Mouse (Mus musculus): ENCODE measurements around the gene Tent5b.

DNA sequence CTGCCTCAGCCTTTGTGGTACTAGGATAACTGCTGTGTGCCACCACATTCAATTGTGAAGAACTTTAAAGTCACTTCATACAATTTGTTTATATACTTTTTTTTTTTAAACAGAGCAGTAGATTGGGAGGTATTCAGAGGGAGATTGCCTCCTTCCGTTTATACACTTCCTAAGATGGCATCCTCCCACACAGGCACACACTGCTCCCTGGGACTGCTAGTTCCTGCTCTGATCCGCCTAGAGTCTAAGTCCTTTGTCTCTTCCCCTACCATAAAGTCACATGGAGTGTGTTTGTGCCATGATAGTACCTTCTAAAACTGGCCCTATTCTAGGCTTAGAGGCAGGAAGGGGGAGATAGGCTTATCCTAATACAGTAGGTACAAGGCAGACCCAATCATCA is 41.6 kb downstream of the Tent5b start:
- no peak for TF ChIP-seq POLR2A (IDR thresholded peaks at IDR 0.05; ENCODE audit: insufficient read depth, low read length)
- TF ChIP-seq EP300 (IDR thresholded peaks at IDR 0.05; ENCODE audit: insufficient read depth, low read depth, low read length): no peak

All from ES-Bruce4 (cell line).